Mouse (Mus musculus): ENCODE data around the gene Cpa2. TPM values are rescaled to one million over a fixed set of nuclear protein-coding genes. Genes with fewer than 3 reads are reported as not detected.

The Cpa2 gene
- polyA plus RNA-seq, 1 experiment from 2014 or later: 2.6 TPM

DNA sequence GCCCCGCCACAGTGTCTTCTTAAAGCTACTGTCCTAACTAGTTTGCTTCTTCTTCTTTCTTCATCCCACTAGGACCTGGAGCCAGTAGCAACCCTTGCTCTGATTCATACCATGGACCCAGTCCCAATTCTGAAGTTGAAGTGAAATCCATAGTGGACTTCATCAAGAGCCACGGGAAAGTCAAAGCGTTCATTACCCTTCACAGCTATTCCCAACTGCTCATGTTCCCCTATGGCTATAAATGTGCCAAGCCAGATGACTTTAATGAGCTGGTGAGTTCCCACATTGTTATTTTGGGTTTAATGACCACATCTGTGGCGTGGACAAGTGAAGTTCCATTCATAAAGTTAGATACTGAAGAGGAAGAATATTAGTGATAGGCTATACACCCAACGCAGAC, 12.7 kb downstream of the Cpa2 start:
- no peak overlapping the region for H3K27ac ChIP-seq (replicated peaks)
- ATAC-seq (ENCODE audit: low FRiP score, low TSS enrichment) (no peak), DNase-seq (ENCODE audit: low spot score) (no peak)
- peaks cover 3% of the 10 kb centered on the region for H3K4me1 ChIP-seq (replicated peaks; ENCODE audit: control insufficient read depth, insufficient read depth)
- TF ChIP-seq CTCF (IDR thresholded peaks at IDR 0.05; ENCODE audit: low read depth) (no peak), EP300 (optimal IDR thresholded peaks at IDR 0.05) (no peak)
- H3K36me3 ChIP-seq (ENCODE audit: control insufficient read depth, insufficient read depth, low read length): no peaks in the 10 kb centered on the region
- no peak overlapping the region for H3K4me2 ChIP-seq (replicated peaks; ENCODE audit: low read depth)
- WGBS: 89% methylated on average over 5 of the region's 5 CpGs
- H3K9ac ChIP-seq (ENCODE audit: low read length): no peak overlapping the region
- no peaks in the 10 kb centered on the region for H3K27me3 ChIP-seq (ENCODE audit: control insufficient read depth, insufficient read depth, low read length)
- no peak overlapping the region for H3K4me3 ChIP-seq (ENCODE audit: low read depth, low read length)
- H3K9me3 ChIP-seq (ENCODE audit: control insufficient read depth, low read length): no peaks in the 10 kb centered on the region

DNA sequence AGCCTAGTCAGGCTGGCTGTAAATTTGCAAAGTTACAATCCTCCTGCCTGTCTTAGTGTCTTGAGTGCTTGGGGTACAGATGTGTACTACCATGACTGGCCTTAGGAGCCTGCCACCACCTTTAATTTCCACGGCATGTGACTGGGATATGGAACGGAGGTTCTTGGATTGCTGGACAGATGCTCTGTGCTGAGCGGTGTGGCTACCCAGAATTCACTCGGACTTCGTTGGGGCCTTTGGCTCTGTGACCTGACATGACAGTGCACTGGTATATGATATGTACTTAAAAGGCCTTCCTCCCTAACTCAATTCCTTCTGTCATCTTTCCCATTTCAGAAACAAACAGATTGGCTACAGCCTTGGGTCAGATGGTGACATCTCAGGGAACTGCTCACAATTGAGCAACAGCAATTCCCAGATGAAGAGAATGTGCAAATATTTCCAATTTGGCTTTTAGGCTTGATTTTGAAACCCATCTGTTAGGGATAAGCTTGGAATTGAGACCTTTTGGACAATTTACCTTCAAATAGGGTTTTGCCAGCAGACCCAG, 13.3 kb downstream of the Cpa2 start:
- no peak for TF ChIP-seq CTCF (IDR thresholded peaks at IDR 0.05; ENCODE audit: low read depth)
- TF ChIP-seq EP300 (optimal IDR thresholded peaks at IDR 0.05): no peak

DNA sequence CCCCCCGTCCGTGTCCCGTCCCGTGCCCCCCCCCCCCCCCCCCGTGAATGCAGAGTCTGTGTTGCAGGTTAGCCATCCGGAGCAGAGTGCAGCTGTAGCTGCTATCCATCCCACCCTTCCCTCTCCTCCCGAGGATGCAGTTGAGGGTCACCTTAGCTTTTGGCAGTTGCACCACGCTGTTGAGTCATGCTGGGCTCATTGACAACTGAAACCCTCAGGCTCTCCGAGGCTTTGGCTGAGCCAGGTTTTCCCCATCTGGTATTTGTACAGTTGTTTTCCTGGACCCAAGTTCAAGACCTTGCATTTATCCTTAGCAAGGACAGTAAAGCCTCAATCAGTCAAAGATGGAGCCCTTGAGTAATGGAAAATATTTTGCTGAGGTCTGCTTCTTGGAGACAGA, 14.7 kb downstream of the Cpa2 start:
- no peak overlapping the region for H3K4me3 ChIP-seq (ENCODE audit: low read depth, low read length)
- 22% methylated on average over 4 of the region's 9 CpGs for WGBS

More for the DNA sequence above, 13.3 kb downstream of the Cpa2 start:
- Histone ChIP-seq H3K9ac (ENCODE audit: low read length) (no peak overlapping the region), H3K36me3 (ENCODE audit: control insufficient read depth, insufficient read depth, low read length) (no peaks in the 10 kb centered on the region), H3K27me3 (ENCODE audit: control insufficient read depth, insufficient read depth, low read length) (no peaks in the 10 kb centered on the region), H3K4me3 (ENCODE audit: low read depth, low read length) (no peak overlapping the region), H3K4me1 (replicated peaks; ENCODE audit: control insufficient read depth, insufficient read depth) (no peaks in the 10 kb centered on the region), H3K9me3 (ENCODE audit: control insufficient read depth, low read length) (no peaks in the 10 kb centered on the region), H3K4me2 (replicated peaks; ENCODE audit: low read depth) (no peak overlapping the region), H3K27ac (replicated peaks) (no peak overlapping the region)
- ATAC-seq (ENCODE audit: low FRiP score, low TSS enrichment): no peak
- DNase-seq (ENCODE audit: low spot score): no peak
- WGBS: 86% methylated on average over 5 of the region's 5 CpGs

DNA sequence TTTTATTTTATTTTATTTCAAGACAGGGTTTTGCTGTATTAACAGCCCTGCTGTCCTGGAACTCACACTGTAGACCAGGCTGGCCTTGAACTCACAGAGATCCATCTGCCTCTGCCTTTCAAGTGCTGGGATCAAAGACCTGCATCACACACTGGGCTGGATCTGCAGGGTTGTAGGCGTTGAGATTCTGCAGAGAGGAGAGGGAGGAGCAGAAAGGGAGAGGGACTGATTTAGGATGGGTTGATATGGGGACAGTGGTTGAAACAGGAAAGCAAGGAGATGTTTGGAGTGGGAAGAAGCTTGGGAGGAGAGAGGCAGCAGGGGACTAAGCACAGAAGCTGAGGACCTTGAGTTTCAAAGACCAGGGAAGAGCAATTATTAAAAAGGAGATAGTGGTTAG, 18.3 kb downstream of the Cpa2 start:
- Histone ChIP-seq H3K4me3 (ENCODE audit: low read depth, low read length) (no peak overlapping the region), H3K27me3 (ENCODE audit: control insufficient read depth, insufficient read depth, low read length) (no peaks in the 10 kb centered on the region), H3K36me3 (ENCODE audit: control insufficient read depth, insufficient read depth, low read length) (no peaks in the 10 kb centered on the region), H3K4me1 (replicated peaks; ENCODE audit: control insufficient read depth, insufficient read depth) (no peaks in the 10 kb centered on the region), H3K27ac (replicated peaks) (no peak overlapping the region), H3K9ac (ENCODE audit: low read length) (no peak overlapping the region), H3K4me2 (replicated peaks; ENCODE audit: low read depth) (no peak overlapping the region), H3K9me3 (ENCODE audit: control insufficient read depth, low read length) (no peaks in the 10 kb centered on the region)
- ATAC-seq (ENCODE audit: low FRiP score, low TSS enrichment) (no peak), DNase-seq (ENCODE audit: low spot score) (no peak)
- WGBS: 58% methylated on average over 1 of the region's 1 CpGs
- TF ChIP-seq CTCF (IDR thresholded peaks at IDR 0.05; ENCODE audit: low read depth) (no peak), EP300 (optimal IDR thresholded peaks at IDR 0.05) (no peak)

More for the DNA sequence above, 14.7 kb downstream of the Cpa2 start:
- DNase-seq (ENCODE audit: low spot score): no peak
- Histone ChIP-seq H3K9me3 (ENCODE audit: control insufficient read depth, low read length) (no peaks in the 10 kb centered on the region), H3K9ac (ENCODE audit: low read length) (no peak overlapping the region), H3K36me3 (ENCODE audit: control insufficient read depth, insufficient read depth, low read length) (no peaks in the 10 kb centered on the region), H3K4me1 (replicated peaks; ENCODE audit: control insufficient read depth, insufficient read depth) (no peaks in the 10 kb centered on the region), H3K27ac (replicated peaks) (no peak overlapping the region), H3K4me2 (replicated peaks; ENCODE audit: low read depth) (no peak overlapping the region), H3K27me3 (ENCODE audit: control insufficient read depth, insufficient read depth, low read length) (no peaks in the 10 kb centered on the region)
- TF ChIP-seq CTCF (IDR thresholded peaks at IDR 0.05; ENCODE audit: low read depth): no peak
- TF ChIP-seq EP300 (optimal IDR thresholded peaks at IDR 0.05): no peak
- peak; percentile 42; the same call in 1 of the 2 replicates for ATAC-seq (ENCODE audit: low FRiP score, low TSS enrichment)

DNA sequence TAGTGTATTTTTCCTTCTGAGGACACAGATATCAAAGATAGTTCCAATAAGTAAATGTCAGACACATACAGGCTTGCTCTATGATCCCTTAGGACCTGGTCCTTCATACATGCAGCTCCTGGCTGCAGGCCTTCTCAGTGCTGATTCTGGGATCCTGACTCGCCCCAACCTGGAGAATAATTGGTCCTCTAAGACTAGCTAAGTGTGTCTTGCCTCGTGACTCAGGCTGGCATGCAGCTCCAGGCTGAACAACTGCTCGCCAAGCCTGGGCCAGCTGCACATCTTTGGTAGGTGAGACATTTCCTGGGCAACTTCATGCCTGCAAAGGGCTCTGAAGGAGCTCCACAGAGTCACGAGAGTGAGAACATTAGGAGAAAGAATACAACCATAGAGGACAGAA, 20.8 kb downstream of the Cpa2 start:
- no peak overlapping the region for H3K4me3 ChIP-seq (ENCODE audit: low read depth, low read length)
- H3K9me3 ChIP-seq (ENCODE audit: control insufficient read depth, low read length): no peaks in the 10 kb centered on the region
- H3K36me3 ChIP-seq (ENCODE audit: control insufficient read depth, insufficient read depth, low read length): no peaks in the 10 kb centered on the region
- no peak overlapping the region for H3K4me2 ChIP-seq (replicated peaks; ENCODE audit: low read depth)
- H3K27ac ChIP-seq (replicated peaks): no peak overlapping the region
- WGBS: 70% methylated on average over 4 of the region's 4 CpGs
- no peak for ATAC-seq (ENCODE audit: low FRiP score, low TSS enrichment)
- no peak overlapping the region for H3K9ac ChIP-seq (ENCODE audit: low read length)
- H3K4me1 ChIP-seq (replicated peaks; ENCODE audit: control insufficient read depth, insufficient read depth): no peaks in the 10 kb centered on the region
- TF ChIP-seq EP300 (optimal IDR thresholded peaks at IDR 0.05) (no peak), CTCF (IDR thresholded peaks at IDR 0.05; ENCODE audit: low read depth) (no peak)
- no peak for DNase-seq (ENCODE audit: low spot score)
- H3K27me3 ChIP-seq (ENCODE audit: control insufficient read depth, insufficient read depth, low read length): no peaks in the 10 kb centered on the region

DNA sequence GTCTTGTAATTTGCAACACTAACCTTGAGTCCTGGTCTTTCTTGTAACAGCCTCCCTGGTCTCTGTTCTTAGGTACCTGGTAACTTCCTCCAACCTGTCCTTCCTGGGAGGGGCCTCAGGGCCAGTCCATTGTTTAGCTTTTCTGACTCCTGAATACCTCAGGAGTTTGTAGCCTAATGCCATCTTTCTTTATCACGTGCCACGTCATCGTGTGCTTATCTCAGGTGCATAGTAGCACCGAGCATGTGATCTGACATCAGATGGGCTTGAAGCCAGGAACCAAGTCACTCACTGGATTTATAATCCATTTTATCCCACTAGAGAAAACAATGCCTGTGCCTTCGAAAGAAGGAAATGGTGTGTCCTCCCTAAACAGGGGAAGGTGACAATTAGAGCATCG, 22.2 kb downstream of the Cpa2 start:
- Histone ChIP-seq H3K36me3 (ENCODE audit: control insufficient read depth, insufficient read depth, low read length) (no peaks in the 10 kb centered on the region), H3K9ac (ENCODE audit: low read length) (no peak overlapping the region), H3K9me3 (ENCODE audit: control insufficient read depth, low read length) (no peaks in the 10 kb centered on the region), H3K4me3 (ENCODE audit: low read depth, low read length) (no peak overlapping the region), H3K27ac (replicated peaks) (no peak overlapping the region), H3K4me1 (replicated peaks; ENCODE audit: control insufficient read depth, insufficient read depth) (no peaks in the 10 kb centered on the region), H3K4me2 (replicated peaks; ENCODE audit: low read depth) (no peak overlapping the region), H3K27me3 (ENCODE audit: control insufficient read depth, insufficient read depth, low read length) (no peaks in the 10 kb centered on the region)
- TF ChIP-seq CTCF (IDR thresholded peaks at IDR 0.05; ENCODE audit: low read depth) (no peak), EP300 (optimal IDR thresholded peaks at IDR 0.05) (no peak)
- peak; percentile 80 for ATAC-seq (ENCODE audit: low FRiP score, low TSS enrichment)
- peak; percentile 23 for DNase-seq (ENCODE audit: low spot score)
- WGBS: 43% methylated on average over 6 of the region's 6 CpGs
